Mouse (Mus musculus) cerebellum, adult 2 months (tissue): ENCODE results near the gene Zim1. TPM values are rescaled to one million over a fixed set of nuclear protein-coding genes. Genes with fewer than 3 reads are reported as not detected.

ENCODE experiments used
- DNase-seq, 2 experiments: peaks; one replicate each; pipeline ENCODE4 v3.0.0; 2021
- H3K27ac ChIP-seq: fragments of 200-500 bp; 2 replicates; pipeline ENCODE4 v1.5.1; 2012; ENCODE audit warnings: low read length, control low read depth, inconsistent platforms; ENCODE audit not compliant: insufficient read depth
- H3K27me3 ChIP-seq: fragments of 200-500 bp; 2 replicates; pipeline ENCODE4 v1.6.1; 2012; ENCODE audit warnings: inconsistent platforms, mild to moderate bottlenecking, low read length, moderate library complexity; ENCODE audit not compliant: control insufficient read depth, insufficient read depth
- H3K4me1 ChIP-seq: fragments of 200-500 bp; 2 replicates; pipeline ENCODE4 v1.6.1; 2011; ENCODE audit warnings: low read length; ENCODE audit not compliant: control insufficient read depth, insufficient read depth
- H3K4me3 ChIP-seq: fragments of 200-500 bp; replicated peaks from 2 replicates; pipeline ENCODE3; 2011; ENCODE audit warnings: mild to moderate bottlenecking, low read depth, low read length, control low read depth; ENCODE audit not compliant: insufficient read depth
- CTCF ChIP-seq: fragments of 200-500 bp; IDR thresholded peaks from 2 replicates; pipeline ENCODE4 v1.5.1; 2011; ENCODE audit warnings: low read depth, mild to moderate bottlenecking, control low read depth, low read length, moderate library complexity, borderline replicate concordance; ENCODE audit not compliant: insufficient read depth
- POLR2A ChIP-seq: fragments of 200-500 bp; IDR thresholded peaks from 2 replicates; pipeline ENCODE4 v1.6.1; 2011; ENCODE audit warnings: low read length, control low read depth, borderline replicate concordance; ENCODE audit not compliant: insufficient read depth
- WGBS: fragments of 180-500 bp; shearing (Covaris S2); methylation state at CpG from one replicate; pipeline ENCODE4 v1.1.7; 2018; 5-methylcytosine and 5-hydroxymethylcytosine counted together
- polyA plus RNA-seq: library from polyadenylated mRNA; depleted of rRNA; stranded (reverse); fragments of >200 nt; gene quantifications from 2 replicates; pipeline ENCODE4 v1.2.3, GENCODE M21; 2012; rRNA removed

The Zim1 gene
- polyA plus RNA-seq, 1 experiment = 5.6 TPM

DNA sequence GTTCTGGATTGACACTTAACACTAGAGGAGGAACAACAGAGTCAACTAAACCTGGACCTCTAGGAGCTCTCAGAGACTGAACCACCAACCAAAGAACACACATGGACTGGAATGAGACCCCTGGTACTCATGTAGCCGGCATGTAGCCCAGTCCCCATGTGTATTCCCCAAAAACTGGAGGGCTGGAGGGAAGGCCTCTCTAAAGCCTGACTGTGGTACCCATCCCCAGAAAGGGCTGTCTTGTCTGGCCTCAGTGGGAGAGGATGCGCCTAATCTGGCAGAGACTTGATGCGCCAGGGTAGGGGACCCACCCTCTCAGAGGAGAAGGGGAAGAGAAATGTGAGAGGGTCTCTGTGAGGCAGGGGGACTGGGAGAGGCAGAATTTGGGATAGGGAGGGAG lies 50.4 kb downstream of the Zim1 start:
- no peaks in the 10 kb centered on the region for H3K4me1 ChIP-seq
- TF ChIP-seq POLR2A = no peak
- TF ChIP-seq CTCF = no peak
- WGBS = 95% methylated on average over 3 of the region's 3 CpGs

DNA sequence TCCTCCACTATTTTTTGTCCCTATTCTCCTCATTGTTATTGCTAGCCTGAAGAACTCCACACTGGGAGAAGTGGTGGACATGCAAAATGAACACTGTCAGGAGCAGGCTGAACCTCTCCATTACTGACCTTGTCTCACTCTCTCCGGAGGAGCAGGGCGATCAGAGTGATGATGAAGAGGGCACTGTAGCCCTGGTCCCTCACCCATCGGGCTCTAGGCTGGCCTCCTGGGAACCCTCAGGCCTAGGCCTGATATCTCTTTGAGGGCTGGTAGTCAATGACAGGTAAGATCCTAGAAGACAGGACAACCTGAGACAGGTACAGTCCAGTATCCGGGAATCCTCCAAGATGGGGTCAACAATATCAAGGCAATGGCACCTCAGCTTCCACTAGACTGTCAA lies 58.2 kb downstream of the Zim1 start:
- Histone ChIP-seq H3K27me3 (no peaks in the 10 kb centered on the region), H3K4me1 (no peaks in the 10 kb centered on the region), H3K27ac (no peak overlapping the region), H3K4me3 (no peak overlapping the region)
- 91% methylated on average over 4 of the region's 4 CpGs for WGBS
- no peak for DNase-seq
- no peak for TF ChIP-seq POLR2A

More for the DNA sequence above, 50.4 kb downstream of the Zim1 start:
- no peak overlapping the region for H3K4me3 ChIP-seq
- no peak overlapping the region for H3K27ac ChIP-seq
- no peaks in the 10 kb centered on the region for H3K27me3 ChIP-seq
- DNase-seq = no peak

DNA sequence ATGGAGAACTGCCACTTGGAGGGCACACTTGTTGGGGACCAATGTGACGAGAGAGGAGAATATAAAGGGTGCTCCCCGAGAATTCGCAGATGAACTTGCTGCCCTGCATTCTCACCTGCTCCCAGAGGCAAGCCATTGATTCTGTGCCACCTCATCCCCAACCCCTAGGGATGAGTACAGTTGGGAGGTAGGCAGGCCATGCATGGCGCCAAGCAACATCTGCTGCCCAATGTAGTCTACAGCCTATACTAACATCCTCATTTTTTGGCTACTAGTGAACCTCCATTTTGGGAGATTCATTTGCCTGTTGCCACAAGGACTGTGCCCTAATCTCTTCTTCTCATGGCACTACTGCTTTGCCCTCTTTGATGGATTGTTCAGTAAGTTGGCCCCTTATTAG lies 59.5 kb downstream of the Zim1 start:
- TF ChIP-seq POLR2A (no peak), CTCF (no peak)
- H3K4me1 ChIP-seq = no peaks in the 10 kb centered on the region
- 91% methylated on average over 4 of the region's 4 CpGs for WGBS
- no peak for DNase-seq
- no peak overlapping the region for H3K4me3 ChIP-seq
- no peak overlapping the region for H3K27ac ChIP-seq
- H3K27me3 ChIP-seq = no peaks in the 10 kb centered on the region

DNA sequence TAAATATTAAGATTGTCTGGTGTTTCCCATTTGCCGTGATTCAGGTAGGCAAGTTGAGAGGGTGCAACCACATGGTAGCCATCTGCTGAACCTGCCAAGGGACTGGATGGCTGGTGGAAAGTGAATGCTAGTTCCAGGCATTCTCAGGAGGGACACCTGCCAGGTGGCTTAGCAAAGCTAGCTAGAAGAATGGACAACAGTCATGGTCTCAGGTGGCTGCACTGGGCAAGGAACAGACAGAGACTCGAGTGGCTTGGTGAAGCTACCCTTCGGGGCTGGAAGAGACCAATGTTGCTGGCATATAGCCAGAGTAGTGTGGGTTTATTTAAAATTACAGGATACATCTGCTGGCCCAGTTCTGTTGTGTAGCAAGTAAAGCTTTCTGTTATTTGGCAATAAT lies 60.4 kb downstream of the Zim1 start:
- no peak for DNase-seq
- H3K4me1 ChIP-seq = no peaks in the 10 kb centered on the region
- H3K4me3 ChIP-seq = no peak overlapping the region
- no peaks in the 10 kb centered on the region for H3K27me3 ChIP-seq
- 64% methylated on average over 3 of the region's 3 CpGs for WGBS
- TF ChIP-seq POLR2A (no peak), CTCF (no peak)
- H3K27ac ChIP-seq = no peak overlapping the region

Other genes starting within 250 kb of the Zim1 start
- gene Olfr1336, start 240.3 kb downstream of the Zim1 start, polyA plus RNA-seq = not detected in 2 replicates
- not detected in 2 replicates for gene Olfr1346, start 229.3 kb downstream of the Zim1 start, polyA plus RNA-seq
- gene Olfr5, start 209.5 kb downstream of the Zim1 start, polyA plus RNA-seq = not detected in 2 replicates
- not detected in 2 replicates for gene Olfr1347, start 196.7 kb downstream of the Zim1 start, polyA plus RNA-seq
- not detected in 2 replicates for gene Olfr1348, start 187.7 kb downstream of the Zim1 start, polyA plus RNA-seq
- not detected in 2 replicates for gene Olfr1349, start 173.5 kb downstream of the Zim1 start, polyA plus RNA-seq
- not detected in 2 replicates for gene Olfr1350, start 131.6 kb downstream of the Zim1 start, polyA plus RNA-seq
- gene Peg3, start 34.0 kb upstream of the Zim1 start, polyA plus RNA-seq = 195 TPM in 2 replicates
- 17.1 and 17.8 TPM in 2 replicates for gene Usp29, start 34.1 kb upstream of the Zim1 start, polyA plus RNA-seq